Mouse (Mus musculus) layer of hippocampus, adult 11-12 months (tissue): ENCODE measurements around the gene Phf19.
A peak's percentile ranks its signal among the peaks of the same experiment; 100 is the strongest.

Experiments used
- DNase-seq: peaks from one replicate; pipeline ENCODE4 v3.0.0; 2022; ENCODE audit warnings: low spot score

The Phf19 gene

DNA sequence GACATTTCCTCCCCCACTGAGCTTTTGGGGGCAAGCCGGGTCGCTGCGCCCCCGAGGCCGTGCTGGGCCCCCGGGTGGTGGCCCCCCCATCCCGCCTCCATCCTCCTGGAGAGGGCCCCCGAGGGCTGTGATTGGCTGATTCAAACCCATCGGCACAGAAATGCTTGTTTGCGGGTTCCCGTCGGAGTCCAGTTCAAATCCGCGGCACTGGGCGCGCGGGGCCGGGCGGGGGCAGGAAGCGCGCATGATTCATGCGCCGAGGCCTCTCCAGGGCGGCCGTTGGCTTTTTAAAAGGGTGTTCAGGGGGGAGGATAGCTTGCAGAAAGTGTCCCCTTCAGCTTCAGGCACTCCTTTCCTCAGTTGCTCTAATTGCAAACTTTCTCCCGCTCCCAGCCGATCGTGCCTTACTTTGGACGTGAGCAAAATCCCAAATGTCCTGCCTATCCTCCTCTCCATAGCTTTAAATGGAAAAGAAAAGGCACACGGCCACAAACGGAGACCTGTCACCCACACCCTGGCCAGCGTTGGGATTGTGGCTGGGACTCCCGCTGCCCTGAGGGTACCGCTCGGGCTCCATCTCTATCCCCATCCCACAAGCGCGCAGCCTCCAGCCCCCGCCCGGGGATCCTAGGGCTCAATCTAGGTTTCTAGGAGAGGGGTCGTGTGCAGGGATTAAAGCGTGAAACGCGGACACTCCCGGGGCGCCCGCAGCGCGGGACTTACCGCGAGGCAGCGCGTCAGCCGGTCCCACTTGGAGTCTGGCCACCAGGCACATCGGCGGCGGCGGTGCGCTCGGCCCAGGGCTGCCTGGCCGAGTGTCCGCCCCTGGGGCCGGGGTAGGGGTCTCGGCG is at the start of gene Phf19:
Gene Phf19 (minus strand): TSS at position 809 of the 851 bp plus-strand sequence.
- no peak for DNase-seq

DNA sequence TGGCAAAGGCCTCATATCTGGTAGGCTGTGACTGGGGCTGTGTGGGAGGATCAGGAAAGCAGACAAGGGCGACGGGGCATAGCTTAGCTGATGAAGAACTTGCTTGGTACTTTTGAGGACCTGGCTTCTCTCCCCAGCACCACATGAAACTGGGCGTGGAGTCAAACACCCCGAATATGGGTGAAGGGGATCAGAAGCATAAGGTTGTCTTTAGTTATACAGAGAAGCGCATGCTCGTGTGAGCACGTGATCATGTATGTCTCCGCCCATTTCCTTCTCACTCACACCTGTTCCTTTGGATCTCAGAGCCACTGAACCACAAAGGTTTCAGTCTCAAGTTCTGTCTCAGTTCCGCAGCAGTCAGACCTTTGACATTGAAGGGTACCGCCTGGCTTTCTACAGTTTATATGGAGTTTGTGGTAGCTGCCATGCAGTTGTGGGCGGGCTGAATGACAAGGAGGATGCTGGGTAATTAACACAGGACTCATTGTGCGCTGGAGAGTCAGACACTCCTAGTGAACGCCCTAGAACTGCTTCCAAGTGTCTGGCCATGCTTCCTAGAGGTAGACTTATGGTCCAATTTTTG is 49.6 kb upstream of the Phf19 start:
- no peak for DNase-seq

DNA sequence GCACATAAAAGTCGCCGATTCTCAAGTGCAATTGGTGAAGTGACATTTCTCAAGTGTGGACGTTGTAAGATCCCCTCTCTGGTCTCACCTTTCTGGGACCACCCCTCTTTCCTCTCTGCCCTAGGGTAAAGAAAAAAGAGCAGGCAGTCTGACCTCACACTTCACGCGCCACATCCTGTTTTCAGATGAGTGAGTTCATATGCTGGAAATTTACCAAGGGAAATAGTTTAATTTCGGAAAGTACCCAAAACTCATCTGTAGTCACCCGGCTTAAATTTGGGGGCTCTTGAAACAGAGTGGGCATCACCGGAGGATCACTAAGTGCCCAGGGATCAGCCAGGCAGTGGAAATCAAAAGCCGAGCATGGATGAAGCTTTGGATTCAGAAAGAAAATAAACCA is 49.1 kb upstream of the Phf19 start:
- no peak for DNase-seq

DNA sequence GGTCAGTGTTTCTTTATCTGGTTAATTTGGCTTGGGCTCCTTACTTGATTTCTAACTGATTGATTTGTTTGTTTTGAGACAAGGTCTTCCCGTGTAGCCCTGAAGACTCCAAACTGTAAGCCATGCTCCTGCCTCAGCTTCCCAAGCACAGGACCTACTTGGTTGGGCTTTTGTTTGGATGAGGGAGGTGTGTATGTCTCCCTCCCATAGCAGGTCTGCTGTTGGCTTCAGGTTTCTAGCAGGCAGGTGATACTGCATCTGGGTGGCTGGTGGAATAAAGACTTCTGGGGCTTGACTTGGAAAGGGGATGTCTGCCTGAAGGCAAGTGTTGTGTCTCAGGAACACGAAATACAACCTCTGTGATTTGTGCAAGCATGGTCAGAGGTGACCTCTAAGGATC is 48.4 kb upstream of the Phf19 start:
- no peak for DNase-seq

DNA sequence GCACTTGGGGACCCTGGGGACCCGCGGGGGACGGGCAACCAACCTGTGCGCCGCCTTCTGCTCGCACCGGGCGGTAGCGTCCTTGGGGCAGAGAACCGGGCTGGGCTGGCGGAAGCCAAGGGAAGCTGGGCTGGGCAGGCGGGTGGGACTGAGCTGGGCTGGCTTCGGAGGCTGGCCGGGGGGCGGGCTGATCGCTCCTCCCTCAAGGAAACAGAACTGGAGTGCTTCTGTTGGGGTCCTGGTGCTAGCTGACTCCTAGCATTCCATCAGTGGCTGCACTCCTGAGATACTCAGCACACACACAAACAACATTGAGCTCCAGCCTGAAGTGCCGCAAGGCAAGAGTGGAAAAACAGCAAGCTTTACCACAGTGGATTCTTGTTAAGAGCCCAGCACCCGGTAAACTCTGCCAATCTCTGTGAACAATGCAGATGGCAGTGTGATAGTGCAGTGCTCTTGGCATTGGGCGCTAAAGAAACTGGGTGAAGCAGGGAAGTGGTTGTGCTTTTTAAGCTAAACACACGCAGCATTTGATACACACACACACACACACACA is 47.7 kb upstream of the Phf19 start, which contains the start of gene Traf1:
Gene Traf1 (minus strand): TSS at position 292 of the 556 bp plus-strand sequence.
- no peak for DNase-seq

DNA sequence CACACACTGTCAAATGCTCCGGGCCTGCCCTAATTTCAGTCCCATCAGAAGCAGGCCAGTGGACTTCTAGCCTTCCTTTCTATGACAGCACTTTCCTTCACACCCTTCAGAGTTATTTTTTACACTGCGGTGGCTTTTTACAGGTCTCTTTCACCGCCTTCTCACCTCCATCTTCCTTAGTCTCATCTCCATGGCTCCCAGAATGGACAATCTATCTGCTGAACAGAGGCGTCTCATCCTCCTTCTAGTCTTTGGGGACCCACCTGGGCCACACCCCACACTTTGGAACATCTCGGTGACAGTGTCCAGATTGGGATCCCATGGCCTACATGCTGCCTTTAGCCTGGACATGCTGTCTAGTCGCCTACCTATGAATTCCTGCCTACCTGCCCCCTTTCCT is 47.1 kb upstream of the Phf19 start:
- no peak for DNase-seq

DNA sequence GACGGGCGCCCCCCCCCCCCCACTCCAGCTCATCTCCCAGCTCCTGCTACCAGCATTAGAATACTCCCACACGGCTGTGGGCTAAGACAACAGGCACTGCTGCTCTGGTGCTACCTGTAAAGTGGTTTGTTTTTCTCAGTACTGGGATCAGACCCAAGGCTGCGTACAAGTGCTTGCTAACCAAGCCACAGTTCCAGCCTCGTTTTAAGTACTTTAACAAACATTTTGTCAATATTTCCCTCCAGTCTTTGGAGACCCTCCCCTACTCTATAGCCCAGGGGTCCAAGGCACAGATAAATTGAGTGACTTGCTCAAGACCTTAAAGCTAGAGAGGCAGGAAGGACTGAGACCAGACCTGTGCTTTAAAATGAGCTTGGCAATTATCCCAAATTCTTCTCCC is 46.6 kb upstream of the Phf19 start:
- DNase-seq, result no peak

DNA sequence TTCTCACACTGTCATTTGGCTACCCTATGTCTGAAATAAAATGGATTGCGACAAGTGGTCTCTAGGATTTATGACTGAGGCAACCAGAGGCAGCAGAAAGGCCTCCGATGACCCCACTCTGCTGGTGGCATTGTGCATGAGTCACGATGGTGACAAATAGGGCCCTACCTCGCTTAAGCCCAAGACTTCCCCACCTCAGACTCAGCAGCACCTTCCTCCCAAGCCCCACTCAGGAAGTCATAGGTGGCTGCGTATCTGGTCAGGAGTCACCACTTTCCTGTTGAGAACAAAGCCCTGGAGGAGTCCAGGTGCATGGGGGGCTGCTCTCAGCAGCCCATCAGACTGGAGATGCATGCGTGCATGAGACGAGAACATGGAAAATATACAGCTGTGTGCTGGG is 44.8 kb upstream of the Phf19 start:
- DNase-seq, result no peak

DNA sequence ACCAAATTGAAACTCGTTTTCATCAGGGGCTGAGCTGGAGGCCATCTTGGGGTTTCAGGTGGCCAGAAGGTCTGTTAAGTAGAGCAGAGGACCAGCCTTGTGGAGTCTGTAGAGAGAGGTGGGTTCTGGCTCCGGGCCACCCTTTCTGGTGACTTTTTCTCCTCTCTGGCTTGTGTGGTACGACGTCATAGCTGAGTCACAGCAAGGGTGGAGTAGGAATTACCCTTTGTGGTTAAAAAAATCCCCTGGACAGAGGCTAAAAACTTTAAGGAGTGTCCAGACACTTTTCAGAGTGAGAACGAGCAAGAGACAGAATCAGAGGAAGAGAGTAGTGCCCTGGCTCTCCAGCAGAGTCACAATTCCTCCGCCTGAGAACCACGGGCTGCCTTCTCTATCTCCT is 44.2 kb upstream of the Phf19 start:
- no peak for DNase-seq

DNA sequence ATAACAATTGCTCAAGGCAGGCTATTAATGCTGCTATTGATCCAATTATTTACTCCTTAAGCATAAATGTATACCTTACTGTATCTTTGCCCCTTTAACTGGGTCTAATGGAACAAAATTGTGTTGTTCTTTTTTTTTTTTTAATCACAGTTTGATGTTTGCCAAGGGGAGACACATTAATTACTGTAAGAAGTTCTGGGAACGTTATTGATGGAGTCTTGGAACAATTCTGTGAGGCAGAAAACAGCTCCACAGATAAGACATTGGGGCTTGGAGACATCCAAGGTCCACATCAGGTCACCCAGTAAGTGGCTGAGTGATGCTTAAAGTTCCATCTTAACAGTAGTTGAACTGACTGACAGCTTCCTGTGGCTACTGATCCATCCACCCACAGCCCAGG is 43.6 kb upstream of the Phf19 start:
- no peak for DNase-seq

DNA sequence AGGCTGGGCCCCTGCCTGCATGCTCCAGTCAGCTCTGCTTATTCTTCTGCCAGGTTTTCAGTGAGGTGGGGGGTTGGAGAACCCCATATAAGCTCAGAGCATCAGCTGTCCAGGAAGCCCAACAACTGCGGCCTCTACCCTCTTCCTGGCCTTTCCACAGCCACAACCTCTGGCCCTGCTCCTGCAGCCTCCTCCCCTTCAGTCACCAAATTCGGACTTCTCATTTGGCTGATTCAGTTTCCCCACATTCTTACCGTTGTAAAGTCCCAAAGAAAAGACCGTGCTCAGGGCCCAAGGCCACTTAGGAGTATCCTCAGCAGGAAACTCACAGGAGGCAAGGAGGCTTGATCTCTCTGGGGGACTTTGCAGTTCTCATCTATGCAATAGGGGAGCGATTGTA is 43.1 kb upstream of the Phf19 start:
- DNase-seq, result no peak

DNA sequence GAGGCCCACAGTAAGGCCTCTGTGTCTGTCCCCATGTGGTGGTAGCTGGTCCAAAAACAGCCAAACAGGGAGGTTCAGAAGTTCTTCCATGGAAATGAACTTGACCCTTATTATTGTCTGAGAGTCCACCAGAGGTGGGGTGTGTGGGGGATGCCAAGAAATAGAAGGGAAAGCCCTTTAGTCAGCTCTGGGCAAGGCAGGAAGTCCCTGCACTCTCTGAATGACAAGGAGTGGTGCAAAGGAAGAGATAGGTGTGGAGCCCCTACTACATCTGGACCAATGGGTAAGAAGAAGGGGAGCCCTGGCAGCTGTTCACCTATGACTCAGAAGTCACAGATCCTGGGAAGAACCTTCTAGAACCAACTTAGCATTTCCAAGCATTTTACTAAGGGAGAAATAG is 40.5 kb upstream of the Phf19 start:
- DNase-seq, result no peak

DNA sequence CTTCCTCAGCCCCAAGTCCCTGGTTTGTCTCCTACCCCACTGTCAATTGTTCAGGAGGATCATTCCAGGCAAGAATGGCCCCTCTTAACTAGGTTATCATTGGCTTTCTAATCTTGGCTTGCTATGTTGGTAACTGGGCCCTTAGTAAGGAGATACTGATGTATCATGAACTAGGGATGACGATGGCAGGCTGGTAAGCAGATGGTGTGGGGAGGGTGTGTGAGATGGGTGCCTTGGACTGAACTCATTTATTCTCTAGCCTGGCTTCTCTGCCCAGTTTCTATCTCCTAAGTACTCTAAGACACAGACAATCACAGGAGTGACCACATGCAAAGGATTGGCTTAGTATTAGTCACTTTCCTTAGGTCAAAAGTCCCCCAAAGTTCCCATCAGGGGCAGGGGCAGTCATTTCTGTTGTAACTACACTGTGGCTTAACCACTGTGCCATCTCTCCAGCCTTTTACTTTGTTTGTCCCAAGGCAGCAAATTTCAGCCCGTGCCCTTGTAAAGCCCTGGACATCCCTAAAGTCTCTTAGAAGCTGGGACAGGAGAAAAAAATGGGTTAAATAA is 39.8 kb upstream of the Phf19 start:
- no peak for DNase-seq

DNA sequence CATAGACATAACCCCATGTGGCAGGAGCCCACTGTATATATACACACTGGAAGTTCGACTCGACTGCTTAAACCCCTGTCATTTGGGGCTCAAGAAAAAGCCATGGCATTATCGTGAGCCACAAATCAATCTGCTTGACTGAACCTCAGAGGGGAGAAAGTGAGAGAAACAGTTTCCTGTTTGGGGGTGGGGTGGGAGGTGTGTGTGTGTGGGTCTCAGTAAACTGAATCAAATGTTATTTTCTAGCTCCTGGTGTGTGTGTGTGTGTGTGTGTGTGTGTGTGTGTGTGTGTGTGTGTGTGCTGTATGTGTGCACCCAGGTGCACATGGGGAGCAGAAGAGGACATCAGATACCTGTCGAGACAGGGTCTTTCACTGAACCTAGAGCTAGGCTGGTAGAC is 39.2 kb upstream of the Phf19 start:
- DNase-seq, result no peak

DNA sequence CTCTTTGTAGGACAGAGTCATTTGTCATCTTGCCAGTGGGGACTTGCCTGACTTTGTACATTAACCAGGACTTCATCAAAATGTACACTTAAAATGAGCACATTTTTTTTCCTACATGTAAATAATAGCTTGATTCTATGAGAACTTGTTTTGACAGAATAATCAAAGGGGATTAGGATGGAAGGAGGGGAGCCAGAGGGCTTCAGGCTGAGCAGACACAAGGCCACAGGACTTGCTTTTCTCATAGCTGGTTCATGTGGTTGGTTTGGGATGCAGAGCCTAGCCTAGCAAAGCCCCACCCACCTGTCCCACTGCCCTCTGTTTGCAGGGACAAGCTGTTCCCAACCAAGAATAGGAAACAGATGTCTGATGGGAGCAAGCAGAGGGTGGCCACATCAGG is 37.6 kb upstream of the Phf19 start:
- no peak for DNase-seq

DNA sequence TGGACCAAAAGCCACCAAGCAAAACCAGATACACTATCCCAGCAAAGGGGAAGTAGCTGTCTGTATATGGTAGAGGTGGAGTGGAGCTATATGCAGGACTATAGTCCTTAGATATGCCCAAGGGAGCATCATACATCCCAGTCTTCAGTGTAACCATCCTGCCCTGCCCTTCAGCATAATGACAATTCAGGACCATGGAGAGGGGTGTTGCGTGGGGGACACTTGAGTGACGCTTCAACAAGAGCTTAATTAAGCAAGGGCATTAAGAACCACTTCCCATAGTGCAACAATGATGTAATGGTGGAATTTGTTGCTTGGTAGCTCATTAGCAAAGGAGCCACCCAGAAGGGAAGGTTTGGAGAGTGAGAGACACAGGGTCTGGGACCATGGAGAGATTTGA is 34.8 kb upstream of the Phf19 start:
- no peak for DNase-seq

DNA sequence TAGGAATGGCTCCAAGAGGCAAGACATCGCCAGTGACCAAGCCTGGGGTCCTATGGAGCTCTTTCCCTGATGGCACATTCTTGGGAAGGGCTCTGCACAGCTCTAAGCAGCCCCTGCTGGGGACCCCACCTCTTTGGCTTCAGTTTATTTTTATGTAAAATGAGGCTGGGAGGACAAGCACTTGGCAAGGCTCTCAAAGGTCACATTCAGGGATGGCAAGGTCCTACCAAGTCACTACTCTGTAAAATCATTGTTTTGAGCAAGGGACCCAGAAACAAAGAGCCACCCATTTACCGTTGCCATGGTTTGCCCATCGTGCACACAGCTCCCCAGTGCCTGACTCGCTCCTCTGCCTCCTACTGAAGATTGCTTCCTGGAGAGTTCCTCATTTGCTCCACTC is 32.2 kb upstream of the Phf19 start:
- no peak for DNase-seq

DNA sequence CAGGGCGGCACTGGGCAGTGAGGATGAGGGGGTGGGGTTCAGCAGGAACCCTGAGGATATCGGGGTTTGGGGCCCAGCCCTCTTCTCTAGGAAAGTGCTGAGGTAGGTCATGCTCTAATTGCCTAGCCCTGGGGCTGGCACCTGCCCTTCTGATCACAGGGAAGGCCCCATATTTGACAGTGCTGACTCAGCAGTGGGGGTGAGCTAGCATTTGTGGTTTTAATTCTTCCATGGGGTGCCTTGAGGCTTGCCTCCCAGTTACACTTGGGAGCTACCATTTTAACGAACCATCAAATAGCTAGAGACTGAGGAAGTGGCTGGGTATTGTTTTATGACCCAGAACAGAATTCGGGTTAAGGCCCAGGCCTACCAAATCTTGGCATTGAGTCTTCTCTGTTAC is 31.8 kb upstream of the Phf19 start:
- no peak for DNase-seq

DNA sequence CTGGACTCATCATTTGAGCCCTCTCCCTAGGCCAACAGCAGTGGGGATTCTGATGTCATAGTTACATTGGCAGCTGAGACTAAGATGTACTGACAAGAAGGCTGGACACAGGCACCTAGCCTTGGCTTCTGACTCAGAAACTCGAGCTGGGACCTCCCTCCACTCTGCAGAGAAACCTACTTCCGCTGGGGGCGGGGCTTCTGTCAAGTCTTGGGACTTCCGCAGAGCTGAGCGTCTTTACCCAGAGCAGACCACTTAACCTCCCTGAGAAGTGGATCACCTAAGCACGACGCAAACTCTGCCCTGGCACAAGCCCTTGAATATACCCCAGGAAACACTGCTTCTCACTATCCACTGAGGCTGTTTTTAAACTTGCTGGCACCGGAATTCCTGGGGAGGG is 30.9 kb upstream of the Phf19 start:
- DNase-seq, result peak; percentile 37

DNA sequence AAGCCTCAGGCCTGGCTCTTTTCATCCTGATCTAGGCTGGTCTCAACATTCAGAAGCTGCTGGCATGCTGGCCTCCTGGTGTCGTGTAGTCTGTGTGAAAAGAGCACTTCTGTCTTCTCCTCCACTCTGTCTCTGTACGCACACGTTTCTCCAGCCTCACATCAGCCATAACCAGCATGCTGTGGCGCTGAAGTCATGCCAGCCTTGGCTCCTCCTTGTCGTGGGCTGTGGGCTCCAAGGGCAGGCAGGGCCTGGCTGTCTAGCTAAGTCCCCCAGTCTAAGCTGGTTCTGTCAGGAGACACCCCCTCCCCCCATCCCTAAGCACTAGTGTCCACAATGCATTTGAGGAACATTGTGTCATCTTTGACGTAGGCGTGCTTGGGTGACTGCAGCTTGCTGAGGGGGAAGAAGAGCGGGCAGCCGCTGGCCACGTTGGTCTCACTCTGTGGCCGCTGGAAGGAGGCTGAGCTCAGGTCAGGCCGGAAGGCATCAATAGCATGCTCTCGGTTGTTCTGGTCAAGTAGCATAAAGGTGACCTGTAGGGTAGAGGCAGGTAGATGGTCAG is 29.8 kb upstream of the Phf19 start:
- peak; percentile 31 for DNase-seq

DNA sequence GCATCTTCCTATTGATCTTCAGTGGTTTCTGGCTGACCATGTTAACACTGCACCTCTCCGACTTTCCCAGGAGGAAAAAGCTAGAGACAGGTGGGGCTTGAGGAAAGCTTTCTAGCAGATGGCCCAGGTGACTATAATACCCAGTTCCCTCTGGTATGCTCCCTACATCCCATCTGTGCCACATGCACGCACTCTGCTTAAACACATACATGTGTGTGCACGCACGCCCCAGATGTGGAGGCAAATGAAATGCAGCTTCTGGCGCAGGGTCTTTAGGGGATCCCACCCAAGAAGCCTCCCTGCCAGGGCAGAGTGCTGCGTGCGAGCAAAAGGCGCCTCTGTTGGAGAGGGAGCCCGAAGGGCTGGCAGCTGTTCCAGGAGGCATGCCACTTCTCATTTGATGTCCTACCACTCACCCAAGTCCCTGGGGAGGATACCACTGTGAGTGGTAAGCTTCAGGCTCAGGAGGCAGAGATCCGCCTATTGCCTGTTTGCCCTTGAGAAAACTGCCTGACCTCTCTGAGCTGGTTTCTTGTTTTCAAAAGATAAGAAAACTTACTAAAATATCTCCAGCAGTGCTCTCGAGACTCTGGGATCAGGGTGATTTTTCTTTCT is 27.3 kb upstream of the Phf19 start:
- DNase-seq, result no peak

DNA sequence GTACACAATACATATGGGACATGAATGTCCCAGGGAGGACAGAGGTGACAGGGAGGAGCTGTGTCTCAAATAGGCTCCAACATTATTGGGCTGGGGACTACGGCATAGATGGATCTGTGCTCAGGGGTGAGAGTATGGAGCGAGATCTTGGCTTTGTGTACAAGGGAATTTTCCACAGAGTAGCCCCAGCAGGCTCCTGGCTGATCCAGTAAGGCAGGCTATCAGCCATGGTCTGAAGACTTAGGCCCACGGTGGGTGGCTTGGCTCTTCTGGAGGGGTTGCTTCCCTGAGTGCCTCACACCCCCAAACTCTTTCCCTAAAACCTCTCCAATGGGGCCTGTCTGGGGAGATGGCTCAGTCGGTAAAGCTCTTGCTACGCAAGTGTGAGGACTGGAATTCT is 26.4 kb upstream of the Phf19 start:
- no peak for DNase-seq
